Mouse (Mus musculus) CH12.LX (cell line): ENCODE measurements at regions not wholly inside any gene's neighbourhood (a gene's known extent, or its start where the extent isn't known, plus 50 kb on each side); places are given as distances from the start of the nearest gene placed in this dataset.

Experiments used
- DNase-seq: peaks from one replicate; pipeline ENCODE4 v3.0.0-alpha.2; 2013; ENCODE audit errors: extremely low read depth
- H3K27ac ChIP-seq: 2 replicates; pipeline ENCODE4 v1.5.1; 2012; ENCODE audit warnings: low read depth, mild to moderate bottlenecking, control low read depth, moderate library complexity; ENCODE audit not compliant: insufficient read depth
- H3K27me3 ChIP-seq: replicated peaks from 2 replicates; pipeline ENCODE3; 2012; ENCODE audit warnings: inconsistent platforms
- H3K36me3 ChIP-seq, 2 experiments: replicated peaks in 1 of 2; 2 replicates each; pipeline versions ENCODE3 to v1.6.1; 2012; ENCODE audit warnings: inconsistent platforms in 1 of 2, low read length in 1 of 2, mild to moderate bottlenecking in 1 of 2, mixed read lengths in 1 of 2, moderate library complexity in 1 of 2; ENCODE audit not compliant: control insufficient read depth in 1 of 2, insufficient read depth in 1 of 2
- H3K4me1 ChIP-seq, 2 experiments: 2 replicates each; pipeline ENCODE4 v1.6.1; 2012; ENCODE audit warnings: inconsistent platforms in 1 of 2, moderate library complexity in 1 of 2; ENCODE audit not compliant: insufficient read depth in 2 of 2, control insufficient read depth in 1 of 2
- H3K4me2 ChIP-seq: 2 replicates; pipeline ENCODE4 v1.6.1; 2012; ENCODE audit warnings: low read depth, mild to moderate bottlenecking, control low read depth; ENCODE audit not compliant: poor library complexity, insufficient read depth, severe bottlenecking
- H3K4me3 ChIP-seq, 3 experiments: fragments of 150-350 bp in 1 of 3; sonication (generic) in 1 of 3; replicated peaks in 1 of 3; 2 replicates each; pipeline versions ENCODE3 to v1.5.1; 2011 to 2012; ENCODE audit warnings: low read depth in 2 of 3, low read length in 2 of 3, mild to moderate bottlenecking in 2 of 3, moderate library complexity in 2 of 3, control low read depth in 1 of 3, improper control_type of control experiment in 1 of 3, inconsistent platforms in 1 of 3, mixed read lengths in 1 of 3; ENCODE audit not compliant: poor library complexity in 1 of 3
- H3K79me2 ChIP-seq: replicated peaks from 2 replicates; pipeline ENCODE4 v1.6.1; 2012; ENCODE audit warnings: mild to moderate bottlenecking, moderate library complexity; ENCODE audit not compliant: control insufficient read depth, poor library complexity, insufficient read depth, severe bottlenecking; ENCODE audit errors: extremely low read depth
- H3K9ac ChIP-seq: 2 replicates; pipeline ENCODE4 v1.6.1; 2012; ENCODE audit warnings: low read depth, mild to moderate bottlenecking, control low read depth, moderate library complexity; ENCODE audit not compliant: insufficient read depth
- H3K9me3 ChIP-seq: replicated peaks from 2 replicates; pipeline ENCODE3; 2012; ENCODE audit warnings: low read length, inconsistent platforms, mixed read lengths
- CHD1 ChIP-seq: IDR thresholded peaks from 2 replicates; pipeline ENCODE4 v1.6.1; 2012; ENCODE audit warnings: low read depth, low read length, improper control_type of control experiment, inconsistent platforms
- CHD2 ChIP-seq: IDR thresholded peaks from 2 replicates; pipeline ENCODE4 v1.6.1; 2011; ENCODE audit warnings: low read length, improper control_type of control experiment
- CTCF ChIP-seq, 2 experiments: IDR thresholded peaks in 1 of 2; conservative IDR thresholded peaks in 1 of 2; 2 replicates each; pipeline ENCODE4 v1.5.1; 2011 to 2012; ENCODE audit warnings: low read depth in 2 of 2, low read length in 2 of 2, improper control_type of control experiment in 1 of 2, inconsistent platforms in 1 of 2, mild to moderate bottlenecking in 1 of 2, moderate library complexity in 1 of 2
- E2F4 ChIP-seq: IDR thresholded peaks from 2 replicates; pipeline ENCODE4 v1.6.1; 2011; ENCODE audit warnings: low read depth, low read length, improper control_type of control experiment; ENCODE audit not compliant: insufficient replicate concordance
- ELF1 ChIP-seq: IDR thresholded peaks from 2 replicates; pipeline ENCODE4 v1.6.1; 2014; ENCODE audit warnings: low read depth, mild to moderate bottlenecking, inconsistent platforms, low read length, improper control_type of control experiment
- EP300 ChIP-seq: IDR thresholded peaks from 2 replicates; pipeline ENCODE4 v1.6.1; 2011; ENCODE audit warnings: low read length, improper control_type of control experiment
- GABPA ChIP-seq: IDR thresholded peaks from 2 replicates; pipeline ENCODE4 v1.6.1; 2012; ENCODE audit warnings: low read depth, low read length, improper control_type of control experiment, inconsistent platforms; ENCODE audit not compliant: insufficient replicate concordance
- IRF4 ChIP-seq: IDR thresholded peaks from 2 replicates; pipeline ENCODE4 v1.6.1; 2014; ENCODE audit warnings: low read depth, mild to moderate bottlenecking, inconsistent platforms, low read length, improper control_type of control experiment
- KAT2A ChIP-seq: IDR thresholded peaks from 2 replicates; pipeline ENCODE4 v1.6.1; 2012; ENCODE audit warnings: low read length, improper control_type of control experiment, inconsistent platforms; ENCODE audit not compliant: insufficient replicate concordance
- MAFK ChIP-seq: IDR thresholded peaks from 2 replicates; pipeline ENCODE4 v1.6.1; 2011; ENCODE audit warnings: low read length, improper control_type of control experiment; ENCODE audit not compliant: insufficient replicate concordance
- MAX ChIP-seq: IDR thresholded peaks from 2 replicates; pipeline ENCODE4 v1.6.1; 2011; ENCODE audit warnings: low read length, improper control_type of control experiment
- MXI1 ChIP-seq: IDR thresholded peaks from 2 replicates; pipeline ENCODE4 v1.6.1; 2011; ENCODE audit warnings: mild to moderate bottlenecking, low read depth, low read length, improper control_type of control experiment
- MYC ChIP-seq: IDR thresholded peaks from 2 replicates; pipeline ENCODE4 v1.6.1; 2011; ENCODE audit warnings: low read depth, mild to moderate bottlenecking, improper control_type of control experiment, low read length
- NELFE ChIP-seq: IDR thresholded peaks from 2 replicates; pipeline ENCODE4 v1.6.1; 2011; ENCODE audit warnings: low read depth, low read length, improper control_type of control experiment
- NRF1 ChIP-seq: IDR thresholded peaks from 2 replicates; pipeline ENCODE4 v1.6.1; 2014; ENCODE audit warnings: low read depth, mild to moderate bottlenecking, inconsistent platforms, low read length, improper control_type of control experiment, moderate library complexity
- PAX5 ChIP-seq: IDR thresholded peaks from 2 replicates; pipeline ENCODE4 v1.6.1; 2012; ENCODE audit warnings: low read length, inconsistent platforms, mixed read lengths
- POLR2AphosphoS2 ChIP-seq: IDR thresholded peaks from 2 replicates; pipeline ENCODE4 v1.6.1; 2011; ENCODE audit warnings: low read depth, low read length, improper control_type of control experiment
- SIN3A ChIP-seq: IDR thresholded peaks from 2 replicates; pipeline ENCODE4 v1.6.1; 2012; ENCODE audit warnings: low read length, improper control_type of control experiment, inconsistent platforms
- SMC3 ChIP-seq: IDR thresholded peaks from 2 replicates; pipeline ENCODE4 v1.6.1; 2011; ENCODE audit warnings: low read depth, low read length, improper control_type of control experiment
- TBP ChIP-seq: conservative IDR thresholded peaks from 2 replicates; pipeline ENCODE4 v1.6.1; 2011; ENCODE audit warnings: low read depth, low read length, improper control_type of control experiment
- TCF12 ChIP-seq: IDR thresholded peaks from 2 replicates; pipeline ENCODE4 v1.6.1; 2014; ENCODE audit warnings: low read depth, mild to moderate bottlenecking, inconsistent platforms, low read length, improper control_type of control experiment
- USF1 ChIP-seq: IDR thresholded peaks from 2 replicates; pipeline ENCODE4 v1.6.1; 2014; ENCODE audit warnings: low read depth, mild to moderate bottlenecking, inconsistent platforms, low read length, improper control_type of control experiment
- USF2 ChIP-seq: conservative IDR thresholded peaks from 2 replicates; pipeline ENCODE4 v1.6.1; 2011; ENCODE audit warnings: low read depth, low read length, improper control_type of control experiment
- ZNF384 ChIP-seq: IDR thresholded peaks from 2 replicates; pipeline ENCODE4 v1.6.1; 2012; ENCODE audit warnings: low read depth, low read length, improper control_type of control experiment, inconsistent platforms
- dilution Hi-C: fragments of 300-500 bp; cut with MboI; formaldehyde crosslinking; loops from 2 replicates; pipeline ENCODE4 v1.14.3; 2020; ENCODE audit warnings: low sequenced_read_pairs; ENCODE audit not compliant: extremely low pct_unique_long_range_greater_than_20kb, extremely low pct_ligation_motif_present
- in situ Hi-C: fragments of 300-500 bp; cut with MboI; formaldehyde crosslinking; loops from 3 replicates; pipeline ENCODE4 v1.14.3; 2019; ENCODE audit warnings: low sequenced_read_pairs, low pct_ligation_motif_present, low pct_unique_long_range_greater_than_20kb, mixed read lengths

GRCm38 (mm10) chr6:99881606-99882005 lies 155.4 kb upstream of the Prok2 start (continued):
- TF ChIP-seq CHD2 (no peak), IRF4 (no peak), KAT2A (no peak)

GRCm38 (mm10) chr6:99874852-99875251 lies 148.7 kb upstream of the Prok2 start:
- TF ChIP-seq ZNF384 (no peak), MXI1 (no peak), MYC (no peak), NELFE (no peak), EP300 (no peak), PAX5 (no peak), CHD1 (no peak), USF1 (no peak), MAFK (no peak), USF2 (no peak), CTCF (conservative IDR thresholded peaks at IDR 0.05 in 1 of 2, IDR thresholded peaks at IDR 0.05 in 1 of 2; ENCODE audit: low read depth in 2 of 2, low read length in 2 of 2) (no peak), GABPA (no peak), MAX (no peak), TCF12 (no peak), E2F4 (no peak), NRF1 (no peak), TBP (no peak)
- no peak overlapping the region for H3K27ac ChIP-seq
- no peak overlapping the region for H3K9ac ChIP-seq
- no peak overlapping the region for H3K4me2 ChIP-seq
- H3K27me3 ChIP-seq: no peaks in the 10 kb centered on the region
- dilution Hi-C loops (no loop called here), in situ Hi-C loops (no loop called here)
- H3K4me1 ChIP-seq: no peaks in the 10 kb centered on the region
- no peaks in the 10 kb centered on the region for H3K9me3 ChIP-seq
- DNase-seq: no peak
- no peak overlapping the region for H3K4me3 ChIP-seq
- no peaks in the 10 kb centered on the region for H3K36me3 ChIP-seq
- no peaks in the 10 kb centered on the region for H3K79me2 ChIP-seq

- in situ Hi-C loops (no loop called here), dilution Hi-C loops (no loop called here)
- H3K4me1 ChIP-seq: peaks cover 3 to 4% of the 10 kb centered on the region in 2 experiments; a peak in 2 of 4 replicates
- H3K36me3 ChIP-seq: peaks cover 0 to 3% of the 10 kb centered on the region in 2 experiments
- no peaks in the 10 kb centered on the region for H3K27me3 ChIP-seq
- no peak overlapping the region for H3K9ac ChIP-seq
- TF ChIP-seq ELF1: no peak
- TF ChIP-seq CTCF (conservative IDR thresholded peaks at IDR 0.05 in 1 of 2, IDR thresholded peaks at IDR 0.05 in 1 of 2; ENCODE audit: low read depth in 2 of 2, low read length in 2 of 2): no peak
- no peak for TF ChIP-seq POLR2AphosphoS2
- no peak for TF ChIP-seq KAT2A
- TF ChIP-seq MAX: no peak
- TF ChIP-seq SIN3A: no peak
- no peak for TF ChIP-seq SMC3
- no peak overlapping the region for H3K4me2 ChIP-seq
- H3K4me3 ChIP-seq: no peak overlapping the region
- no peak for DNase-seq
- no peaks in the 10 kb centered on the region for H3K9me3 ChIP-seq
- no peak overlapping the region for H3K27ac ChIP-seq
- H3K79me2 ChIP-seq: no peaks in the 10 kb centered on the region
Measured at GRCm38 (mm10) chr6:99874029-99874428, 147.8 kb upstream of the Prok2 start.
